Mouse (Mus musculus): ENCODE results near the gene Foxb1. TPM values are rescaled to one million over a fixed set of nuclear protein-coding genes. Genes with fewer than 3 reads are reported as not detected.

Foxb1 gene
- polyA plus RNA-seq (2015; fragmentation: Nextera tagmentation; extraction: Ambion mirVana), result not detected in 2 replicates

GRCm38 (mm10) chr9:69760371-69761301 is at the start of gene Foxb1:
Foxb1 (minus strand) TSS chr9:69760940.

Other genes starting within 250 kb of the Foxb1 start
- gene Bnip2, start 228.5 kb upstream of the Foxb1 start, polyA plus RNA-seq (2015; fragmentation: Nextera tagmentation; extraction: Ambion mirVana), result 106 and 123 TPM in 2 replicates